Mouse (Mus musculus) embryonic facial prominence, embryonic 10.5 days (tissue): ENCODE measurements around the gene Fam171a1. TPM values are rescaled to one million over a fixed set of nuclear protein-coding genes. Genes with fewer than 3 reads are reported as not detected.

Source experiments
- DNase-seq: peaks from one replicate; pipeline ENCODE4 v3.0.0-alpha.2; 2017; ENCODE audit warnings: low spot score
- H3K27ac ChIP-seq: fragments of 300-500 bp; sonication (generic); replicated peaks from 2 replicates; pipeline ENCODE4 v1.5.1; 2016; ENCODE audit warnings: mild to moderate bottlenecking
- H3K27me3 ChIP-seq: fragments of 300-500 bp; sonication (generic); replicated peaks from 2 replicates; pipeline ENCODE4 v1.6.1; 2016; ENCODE audit warnings: low read depth, mild to moderate bottlenecking; ENCODE audit not compliant: poor library complexity, severe bottlenecking
- H3K36me3 ChIP-seq: fragments of 300-500 bp; sonication (generic); replicated peaks from 2 replicates; pipeline ENCODE4 v1.6.1; 2016; ENCODE audit warnings: mild to moderate bottlenecking, moderate library complexity
- H3K4me1 ChIP-seq: fragments of 300-500 bp; sonication (generic); 2 replicates; pipeline ENCODE4 v1.6.1; 2016
- H3K4me3 ChIP-seq: fragments of 300-500 bp; sonication (generic); 2 replicates; pipeline ENCODE4 v1.5.1; 2016; ENCODE audit warnings: mild to moderate bottlenecking, moderate library complexity
- H3K9me3 ChIP-seq: fragments of 300-500 bp; sonication (generic); 2 replicates; pipeline ENCODE4 v1.6.1; 2016; ENCODE audit warnings: mild to moderate bottlenecking
- WGBS: fragments of 180-500 bp; shearing (Covaris S2); methylation state at CpG from one replicate; pipeline ENCODE4 v1.1.7; 2016; 5-methylcytosine and 5-hydroxymethylcytosine counted together
- polyA plus RNA-seq: library from polyadenylated mRNA; unstranded; fragments of >200 nt; fragmentation: Nextera tagmentation; extraction: Ambion mirVana; gene quantifications from 2 replicates; pipeline ENCODE4 v1.2.1, GENCODE M21; 2016

Fam171a1 gene
- polyA plus RNA-seq, 1 experiment from 2014 or later, result 38.9 TPM

- 71% methylated on average over 5 of the region's 5 CpGs for WGBS
- no peak overlapping the region for H3K27ac ChIP-seq
Observed at GRCm38 (mm10) chr2:3140585-3140984, 26.6 kb downstream of the Fam171a1 start.

GRCm38 (mm10) chr2:3141804-3142203, 27.8 kb downstream of the Fam171a1 start:
- H3K27me3 ChIP-seq, result no peaks in the 10 kb centered on the region
- no peak for DNase-seq
- 90% methylated on average over 4 of the region's 4 CpGs for WGBS
- H3K9me3 ChIP-seq, result no peaks in the 10 kb centered on the region
- H3K4me3 ChIP-seq, result no peak overlapping the region
- peaks cover 11% of the 10 kb centered on the region for H3K36me3 ChIP-seq
- no peak overlapping the region for H3K27ac ChIP-seq
- peaks cover 24% of the 10 kb centered on the region for H3K4me1 ChIP-seq

More at GRCm38 (mm10) chr2:3140585-3140984, 26.6 kb downstream of the Fam171a1 start:
- no peak for DNase-seq
- H3K36me3 ChIP-seq, result no peaks in the 10 kb centered on the region; the same call in 1 of the 2 replicates
- H3K27me3 ChIP-seq, result no peaks in the 10 kb centered on the region
- no peaks in the 10 kb centered on the region for H3K9me3 ChIP-seq
- H3K4me3 ChIP-seq, result no peak overlapping the region
- peaks cover 25% of the 10 kb centered on the region for H3K4me1 ChIP-seq

GRCm38 (mm10) chr2:3144291-3144690, 30.3 kb downstream of the Fam171a1 start:
- Histone ChIP-seq H3K4me1 (peaks cover 8% of the 10 kb centered on the region), H3K27me3 (no peaks in the 10 kb centered on the region), H3K27ac (no peak overlapping the region), H3K36me3 (peaks cover 11% of the 10 kb centered on the region), H3K4me3 (no peak overlapping the region), H3K9me3 (no peaks in the 10 kb centered on the region)
- DNase-seq, result no peak
- 95% methylated on average over 5 of the region's 5 CpGs for WGBS

- 87% methylated on average over 6 of the region's 6 CpGs for WGBS
- Histone ChIP-seq H3K4me3 (no peak overlapping the region), H3K27ac (no peak overlapping the region), H3K36me3 (peaks cover 11% of the 10 kb centered on the region), H3K9me3 (no peaks in the 10 kb centered on the region), H3K4me1 (peaks cover 6% of the 10 kb centered on the region; the same call in 1 of the 2 replicates), H3K27me3 (no peaks in the 10 kb centered on the region)
- DNase-seq, result no peak
Observed at GRCm38 (mm10) chr2:3147550-3148157, 33.6 kb downstream of the Fam171a1 start.

- peaks cover 11% of the 10 kb centered on the region for H3K36me3 ChIP-seq
- peaks cover 6% of the 10 kb centered on the region; the same call in 1 of the 2 replicates for H3K4me1 ChIP-seq
- H3K27me3 ChIP-seq, result no peaks in the 10 kb centered on the region
- WGBS, result 93% methylated on average over 8 of the region's 8 CpGs
- H3K9me3 ChIP-seq, result no peaks in the 10 kb centered on the region
- no peak for DNase-seq
- H3K27ac ChIP-seq, result no peak overlapping the region
- no peak overlapping the region for H3K4me3 ChIP-seq
Observed at GRCm38 (mm10) chr2:3148731-3149130, 34.7 kb downstream of the Fam171a1 start.

GRCm38 (mm10) chr2:3150324-3150723, 36.3 kb downstream of the Fam171a1 start:
- no peak for DNase-seq
- H3K27me3 ChIP-seq, result no peaks in the 10 kb centered on the region
- peaks cover 11% of the 10 kb centered on the region for H3K36me3 ChIP-seq
- peaks cover 6% of the 10 kb centered on the region; the same call in 1 of the 2 replicates for H3K4me1 ChIP-seq
- WGBS, result 78% methylated on average over 5 of the region's 5 CpGs
- H3K4me3 ChIP-seq, result no peak overlapping the region
- no peak overlapping the region for H3K27ac ChIP-seq
- no peaks in the 10 kb centered on the region for H3K9me3 ChIP-seq

- 86% methylated on average over 3 of the region's 3 CpGs for WGBS
- H3K36me3 ChIP-seq, result peaks cover 4% of the 10 kb centered on the region
Observed at GRCm38 (mm10) chr2:3151336-3151735, 37.3 kb downstream of the Fam171a1 start.

GRCm38 (mm10) chr2:3154091-3154665, 40.2 kb downstream of the Fam171a1 start:
- Histone ChIP-seq H3K27me3 (no peaks in the 10 kb centered on the region), H3K4me1 (peaks cover 17% of the 10 kb centered on the region), H3K4me3 (no peak overlapping the region), H3K36me3 (no peaks in the 10 kb centered on the region), H3K9me3 (no peaks in the 10 kb centered on the region), H3K27ac (no peak overlapping the region)
- 95% methylated on average over 1 of the region's 1 CpGs for WGBS
- no peak for DNase-seq

More at GRCm38 (mm10) chr2:3151336-3151735, 37.3 kb downstream of the Fam171a1 start:
- no peak overlapping the region for H3K27ac ChIP-seq
- H3K27me3 ChIP-seq, result no peaks in the 10 kb centered on the region
- no peak for DNase-seq
- peaks cover 6% of the 10 kb centered on the region; the same call in 1 of the 2 replicates for H3K4me1 ChIP-seq
- H3K4me3 ChIP-seq, result no peak overlapping the region
- no peaks in the 10 kb centered on the region for H3K9me3 ChIP-seq

- DNase-seq, result no peak
- 91% methylated on average over 2 of the region's 2 CpGs for WGBS
- no peaks in the 10 kb centered on the region for H3K27me3 ChIP-seq
Observed at GRCm38 (mm10) chr2:3154986-3155385, 41.0 kb downstream of the Fam171a1 start.

GRCm38 (mm10) chr2:3157030-3157429, 43.0 kb downstream of the Fam171a1 start:
- no peak overlapping the region for H3K4me3 ChIP-seq
- no peaks in the 10 kb centered on the region for H3K9me3 ChIP-seq
- H3K27ac ChIP-seq, result no peak overlapping the region
- no peaks in the 10 kb centered on the region for H3K27me3 ChIP-seq
- 90% methylated on average over 3 of the region's 3 CpGs for WGBS
- no peaks in the 10 kb centered on the region for H3K36me3 ChIP-seq
- no peak for DNase-seq
- H3K4me1 ChIP-seq, result peaks cover 15% of the 10 kb centered on the region

More at GRCm38 (mm10) chr2:3154986-3155385, 41.0 kb downstream of the Fam171a1 start:
- Histone ChIP-seq H3K4me3 (no peak overlapping the region), H3K9me3 (no peaks in the 10 kb centered on the region), H3K27ac (no peak overlapping the region), H3K4me1 (peaks cover 17% of the 10 kb centered on the region), H3K36me3 (no peaks in the 10 kb centered on the region)

GRCm38 (mm10) chr2:3157661-3158344, 43.8 kb downstream of the Fam171a1 start:
- H3K27ac ChIP-seq, result no peak overlapping the region
- no peak overlapping the region for H3K4me3 ChIP-seq
- H3K4me1 ChIP-seq, result peaks cover 15% of the 10 kb centered on the region
- 83% methylated on average over 10 of the region's 10 CpGs for WGBS
- no peaks in the 10 kb centered on the region for H3K27me3 ChIP-seq
- H3K36me3 ChIP-seq, result no peaks in the 10 kb centered on the region
- H3K9me3 ChIP-seq, result no peaks in the 10 kb centered on the region
- no peak for DNase-seq

GRCm38 (mm10) chr2:3158682-3159412, 44.8 kb downstream of the Fam171a1 start:
- 82% methylated on average over 8 of the region's 8 CpGs for WGBS
- DNase-seq, result no peak
- H3K27me3 ChIP-seq, result no peaks in the 10 kb centered on the region
- H3K4me1 ChIP-seq, result peaks cover 15% of the 10 kb centered on the region
- H3K27ac ChIP-seq, result no peak overlapping the region
- no peaks in the 10 kb centered on the region for H3K36me3 ChIP-seq
- H3K9me3 ChIP-seq, result no peaks in the 10 kb centered on the region
- no peak overlapping the region for H3K4me3 ChIP-seq
